Mouse (Mus musculus): ENCODE data around the gene St6galnac3. TPM values are rescaled to one million over a fixed set of nuclear protein-coding genes. Genes with fewer than 3 reads are reported as not detected.

St6galnac3 gene
- total RNA-seq, 2 experiments from 2014 or later, result 22.0 to 25.9 TPM

- DNase-seq (ENCODE audit: low spot score in 2 of 2), result no peak
Measured at GRCm38 (mm10) chr3:153691537-153691936, 33.4 kb downstream of the St6galnac3 start.

DNA sequence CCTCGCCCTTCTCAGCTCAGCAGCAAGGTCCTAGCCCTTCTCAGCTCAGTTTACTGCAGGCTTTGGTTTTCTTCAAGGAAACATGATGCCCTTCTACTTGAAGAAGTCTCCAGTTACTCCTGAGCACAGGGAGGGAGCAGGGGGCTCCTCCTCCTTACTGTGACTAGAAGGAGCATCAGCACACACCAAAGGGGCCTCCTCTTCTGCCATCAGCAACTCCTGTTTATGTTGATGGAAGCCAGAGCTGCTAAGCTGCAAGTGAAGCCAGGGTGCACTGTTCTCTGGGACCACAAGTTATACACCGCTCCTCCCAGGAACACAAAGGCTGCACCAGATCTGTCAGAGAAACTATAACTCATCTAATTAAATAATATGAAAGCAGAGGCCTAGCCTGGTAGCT, 34.4 kb downstream of the St6galnac3 start:
- no peak for DNase-seq (ENCODE audit: low spot score in 2 of 2)

DNA sequence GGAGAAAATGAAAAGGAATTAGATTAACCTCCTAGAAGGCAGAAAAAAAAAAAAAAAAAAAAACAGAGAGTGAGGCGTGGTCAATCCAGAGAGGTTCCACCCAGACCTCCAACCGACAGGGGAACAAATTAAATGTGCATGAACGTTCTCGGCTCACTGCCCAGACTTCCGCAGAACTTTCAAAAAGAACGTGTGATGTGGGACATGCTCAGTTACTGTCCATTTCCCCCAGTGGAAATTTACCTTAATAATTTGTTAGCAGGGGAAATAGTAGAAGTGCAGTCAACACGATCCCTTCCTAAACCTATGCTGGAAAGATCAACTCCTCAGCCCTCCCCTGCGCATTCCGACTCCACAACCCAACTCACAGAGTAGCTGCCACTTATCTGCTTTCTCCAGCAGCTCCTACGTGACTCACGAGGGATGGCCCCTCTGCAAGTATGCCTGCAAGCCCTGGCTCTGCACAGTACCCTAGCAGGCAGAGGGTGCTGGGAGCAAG, 35.1 kb downstream of the St6galnac3 start:
- no peak for DNase-seq (ENCODE audit: low spot score in 2 of 2)

GRCm38 (mm10) chr3:153687896-153688295, 37.1 kb downstream of the St6galnac3 start:
- DNase-seq (ENCODE audit: low spot score in 2 of 2), result no peak

DNA sequence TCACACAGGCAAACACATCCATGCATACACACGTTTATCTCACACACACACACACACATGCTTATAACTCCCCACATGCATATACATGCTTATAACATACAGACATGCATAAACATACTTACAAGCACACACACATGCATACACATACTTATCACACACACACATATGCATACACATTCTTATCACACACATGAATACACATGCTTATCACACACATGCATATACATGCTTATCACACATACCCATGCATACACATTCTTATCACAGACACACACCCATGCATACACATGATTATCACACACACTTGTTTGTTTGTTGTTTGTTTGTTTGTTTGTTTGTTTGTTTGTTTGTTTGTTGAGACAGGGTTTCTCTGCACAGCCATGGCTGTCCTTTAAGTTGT, 40.1 kb downstream of the St6galnac3 start:
- no peak for DNase-seq (ENCODE audit: low spot score in 2 of 2)

GRCm38 (mm10) chr3:153682303-153682702, 42.7 kb downstream of the St6galnac3 start:
- no peak for DNase-seq (ENCODE audit: low spot score in 2 of 2)

DNA sequence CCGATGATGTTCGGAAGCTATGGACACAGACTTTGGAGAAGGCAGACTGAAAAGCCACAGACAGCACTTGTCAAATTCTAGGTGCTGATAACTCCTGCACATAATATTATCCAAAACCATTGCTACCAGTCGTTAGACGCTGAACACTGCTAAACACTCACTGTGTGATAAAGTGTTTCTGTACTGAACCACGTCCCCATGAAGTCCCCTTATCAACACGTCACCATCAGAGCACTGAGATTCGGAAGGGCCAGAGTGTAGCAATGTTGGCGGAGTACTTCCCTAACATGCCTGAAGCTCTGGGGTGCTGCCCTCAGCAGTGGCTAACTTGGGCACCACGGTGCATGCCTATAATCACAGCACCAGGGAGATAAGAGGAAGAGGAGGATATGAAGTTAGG, 43.3 kb downstream of the St6galnac3 start:
- DNase-seq (ENCODE audit: low spot score in 2 of 2), result no peak

DNA sequence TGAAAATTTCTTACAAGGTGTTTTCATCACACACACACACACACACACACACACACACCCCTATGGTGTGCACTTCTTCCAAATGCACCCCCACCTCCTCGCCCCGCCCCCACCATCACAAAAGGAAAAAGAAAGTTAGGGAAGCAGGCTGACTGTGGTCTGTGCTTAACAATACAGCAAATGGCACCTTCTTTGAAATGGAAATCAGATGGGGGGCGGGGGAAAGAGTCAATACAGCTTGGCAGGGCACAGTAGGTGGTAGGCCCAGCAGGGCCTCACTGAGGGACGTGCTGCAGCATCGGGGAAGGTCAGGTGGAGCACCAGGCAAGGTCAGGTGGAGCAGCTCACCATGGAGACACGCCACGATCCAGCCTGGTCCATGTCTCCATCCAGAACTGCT, 49.1 kb downstream of the St6galnac3 start:
- no peak for DNase-seq (ENCODE audit: low spot score in 2 of 2)

- no peak for DNase-seq (ENCODE audit: low spot score in 2 of 2)
Measured at GRCm38 (mm10) chr3:153675073-153675472, 49.9 kb downstream of the St6galnac3 start.

- DNase-seq (ENCODE audit: low spot score in 2 of 2), result no peak
Measured at GRCm38 (mm10) chr3:153674359-153674758, 50.6 kb downstream of the St6galnac3 start.

DNA sequence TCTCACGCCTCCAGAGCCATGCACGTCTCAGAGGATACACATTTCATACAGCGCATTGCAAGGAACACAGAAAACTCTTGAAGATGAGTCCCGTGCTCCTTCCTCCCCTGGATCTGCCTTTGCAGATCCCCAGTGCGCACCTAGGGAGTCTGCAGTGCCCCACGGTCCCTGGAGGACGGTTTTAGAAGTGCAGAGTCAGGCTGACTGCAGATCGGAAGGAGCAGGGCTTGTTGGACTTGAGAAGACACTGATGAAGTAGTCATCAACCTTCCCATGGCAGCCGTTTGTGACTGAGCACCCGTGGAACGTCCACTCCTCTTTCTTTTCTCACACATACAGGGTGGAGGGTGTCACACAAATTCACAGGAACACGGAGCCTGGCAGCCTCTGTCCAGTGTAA, 51.5 kb downstream of the St6galnac3 start:
- no peak for DNase-seq (ENCODE audit: low spot score in 2 of 2)

GRCm38 (mm10) chr3:153670953-153671674, 53.9 kb downstream of the St6galnac3 start:
- no peak for DNase-seq (ENCODE audit: low spot score in 2 of 2)

DNA sequence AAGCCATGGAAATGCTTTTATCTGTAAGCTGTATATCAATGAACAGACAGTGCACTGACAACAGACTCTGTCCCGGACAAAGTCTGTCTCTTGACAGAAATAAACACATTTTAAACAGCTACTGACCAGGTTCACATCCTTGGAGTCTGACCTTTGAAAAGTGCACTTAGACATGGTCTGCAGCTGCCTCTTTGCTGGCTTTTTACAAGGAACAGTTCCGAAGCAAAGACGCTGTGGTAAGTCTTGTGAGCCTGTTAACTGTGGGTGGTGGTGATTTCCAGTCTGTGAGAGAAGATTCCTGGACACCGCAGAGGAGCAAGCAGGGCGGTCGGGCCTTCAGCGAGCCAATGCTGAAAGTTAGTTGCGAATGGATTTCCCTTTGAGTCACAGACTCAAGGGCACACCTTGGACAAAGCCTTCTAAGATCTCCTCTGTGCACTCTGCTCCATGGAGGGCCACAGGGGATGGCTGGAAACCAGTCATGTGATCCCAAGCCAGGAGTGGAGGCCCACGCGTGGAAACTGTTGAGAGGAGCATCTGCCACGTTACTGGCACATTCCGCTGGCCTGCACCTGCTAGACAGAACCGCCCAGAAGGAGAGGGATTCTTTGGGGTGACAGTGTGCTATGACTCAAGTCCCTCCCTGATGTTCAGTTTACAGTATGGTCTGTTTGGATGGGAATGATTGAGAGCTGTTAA, 55.1 kb downstream of the St6galnac3 start:
- DNase-seq (ENCODE audit: low spot score in 2 of 2), result no peak

- DNase-seq (ENCODE audit: low spot score in 2 of 2), result no peak
Measured at GRCm38 (mm10) chr3:153669329-153669728, 55.6 kb downstream of the St6galnac3 start.

DNA sequence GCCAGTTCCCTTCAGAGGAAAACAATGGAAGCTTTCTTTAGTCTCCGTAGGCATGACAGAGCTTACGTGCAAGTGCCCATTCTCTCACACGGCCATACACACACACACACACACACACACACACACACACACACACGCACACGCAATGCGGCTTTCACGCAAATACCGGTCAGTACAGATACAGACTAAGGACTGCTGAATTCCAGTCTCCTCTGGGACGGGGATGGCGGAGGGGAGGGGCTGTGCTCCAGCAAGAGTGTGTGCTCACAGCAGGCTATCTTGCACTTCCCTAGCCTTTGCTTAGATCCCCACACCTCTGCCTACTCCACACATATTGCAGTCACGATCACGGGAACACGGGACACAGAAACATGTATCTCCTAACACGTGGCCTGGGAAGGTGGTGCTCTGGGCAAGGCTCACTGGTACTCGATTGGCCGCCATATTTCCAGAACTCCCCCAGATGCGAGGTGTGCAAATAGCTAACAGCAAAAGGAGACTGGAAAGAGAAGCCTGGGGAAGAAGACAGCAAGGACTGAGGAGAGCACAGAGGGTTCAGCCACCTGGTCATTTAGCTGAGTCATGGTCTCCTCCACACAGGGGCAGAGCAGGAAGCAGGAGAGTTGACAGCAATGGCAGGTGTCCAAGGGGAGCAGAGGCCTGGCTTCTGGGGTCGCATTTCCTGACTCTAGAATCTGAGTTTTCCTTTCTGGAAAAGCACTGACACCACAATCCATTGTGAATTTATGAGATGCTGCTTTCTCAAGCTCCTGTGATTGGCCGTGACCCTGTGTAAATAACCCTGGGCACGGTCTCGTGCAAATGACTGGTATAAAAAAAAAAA, 56.3 kb downstream of the St6galnac3 start:
- no peak for DNase-seq (ENCODE audit: low spot score in 2 of 2)

- no peak for DNase-seq (ENCODE audit: low spot score in 2 of 2)
Measured at GRCm38 (mm10) chr3:153664696-153665095, 60.3 kb downstream of the St6galnac3 start.

DNA sequence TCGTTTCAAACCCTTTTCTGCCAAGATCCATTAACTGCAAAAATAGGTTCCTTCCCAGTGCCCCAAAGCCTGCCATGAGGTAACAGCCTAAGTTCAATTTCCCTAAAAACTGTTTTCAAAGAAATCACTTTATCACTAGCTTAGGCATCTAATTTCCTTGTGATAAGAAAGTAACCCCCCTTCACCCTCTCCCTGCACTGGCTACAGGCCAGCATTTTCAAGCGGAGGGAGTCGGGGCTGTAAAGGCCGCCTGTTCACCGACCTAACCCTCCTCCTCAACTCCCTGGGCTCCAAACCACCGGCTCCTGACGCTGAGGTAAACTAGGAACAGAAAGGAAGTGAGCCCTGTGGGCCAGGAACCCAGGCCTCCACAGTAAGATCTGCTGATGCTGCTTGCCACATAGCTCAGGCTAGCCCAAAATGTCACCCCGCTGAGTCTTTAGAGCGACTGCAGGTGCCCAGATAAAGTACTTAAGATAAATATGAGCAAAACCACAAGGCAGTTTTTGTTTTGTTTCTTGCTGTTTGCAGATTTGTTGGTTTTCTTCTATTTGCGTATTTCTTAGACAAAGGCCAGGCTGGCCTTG, 61.0 kb downstream of the St6galnac3 start:
- no peak for DNase-seq (ENCODE audit: low spot score in 2 of 2)

DNA sequence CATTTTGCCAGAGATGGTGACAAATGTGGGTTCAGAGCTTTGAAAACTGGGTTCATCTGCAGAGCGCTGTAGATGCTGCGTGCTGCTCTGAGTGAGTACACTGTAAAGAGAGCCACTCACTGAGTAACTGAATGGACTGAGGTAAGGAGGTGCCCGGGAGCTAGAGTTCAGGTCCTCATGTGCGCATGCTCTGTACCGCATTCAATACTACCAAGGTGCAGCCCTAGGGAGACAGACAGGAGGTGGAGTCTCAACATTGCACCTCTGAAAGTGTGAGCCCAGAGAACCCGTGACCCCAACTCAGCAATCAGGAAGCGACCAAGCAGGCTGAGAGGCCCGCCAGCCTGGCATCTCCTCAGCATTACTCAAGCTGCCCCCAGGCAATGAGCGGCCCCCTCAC, 62.2 kb downstream of the St6galnac3 start:
- no peak for DNase-seq (ENCODE audit: low spot score in 2 of 2)

GRCm38 (mm10) chr3:153661927-153662326, 63.0 kb downstream of the St6galnac3 start:
- DNase-seq (ENCODE audit: low spot score in 2 of 2), result no peak

DNA sequence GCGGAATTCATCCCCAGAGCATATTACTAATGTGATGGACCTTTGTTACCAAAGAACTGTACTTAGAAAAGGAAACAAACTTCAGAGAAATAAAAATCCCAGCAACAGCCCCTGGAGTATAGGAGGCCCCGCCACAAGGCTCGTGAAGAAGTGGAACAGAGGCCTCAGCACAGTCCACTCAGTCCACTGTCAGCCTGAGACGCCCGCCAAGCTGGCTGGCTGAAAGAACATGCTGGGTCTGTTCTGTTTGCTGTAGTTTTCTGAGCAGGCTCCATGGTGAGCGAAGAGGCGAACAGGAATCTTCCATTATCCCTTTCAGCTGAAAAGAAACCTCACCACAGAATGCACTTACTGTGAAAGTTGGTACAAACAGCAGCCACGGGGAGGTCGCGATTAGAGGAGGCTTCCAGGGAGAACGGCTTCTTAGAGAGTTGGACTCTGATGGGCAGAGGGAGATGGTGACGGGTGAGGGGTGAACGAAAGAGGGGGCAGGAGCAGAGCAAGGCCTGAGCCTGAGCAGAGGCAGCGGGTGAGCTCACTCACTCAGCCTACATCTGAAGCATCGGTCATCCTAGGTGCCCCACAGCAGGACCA, 65.3 kb downstream of the St6galnac3 start:
- no peak for DNase-seq (ENCODE audit: low spot score in 2 of 2)

Measured in adrenal gland, postnatal 4 days (tissue).